Mouse (Mus musculus): ENCODE measurements around the gene Hoxa7.

Gene Hoxa7

DNA sequence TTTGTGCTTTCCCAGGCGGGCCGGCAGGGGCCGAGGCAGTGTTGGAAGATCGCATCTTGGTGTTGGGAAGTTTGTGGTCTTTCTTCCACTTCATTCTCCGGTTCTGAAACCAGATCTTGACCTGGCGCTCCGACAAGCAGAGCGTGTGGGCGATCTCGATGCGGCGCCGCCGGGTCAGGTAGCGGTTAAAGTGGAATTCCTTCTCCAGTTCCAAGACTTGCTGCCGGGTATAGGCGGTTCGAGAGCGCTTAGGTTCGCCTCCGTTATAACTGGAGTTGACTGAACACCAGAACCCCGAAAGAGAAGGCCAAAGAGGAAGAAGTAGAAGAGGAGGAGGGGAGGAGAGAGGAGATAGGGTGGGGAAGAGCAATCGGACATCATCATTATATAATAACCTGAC lies 31.2 kb downstream of the Hoxa7 start:
- no peak for DNase-seq

DNA sequence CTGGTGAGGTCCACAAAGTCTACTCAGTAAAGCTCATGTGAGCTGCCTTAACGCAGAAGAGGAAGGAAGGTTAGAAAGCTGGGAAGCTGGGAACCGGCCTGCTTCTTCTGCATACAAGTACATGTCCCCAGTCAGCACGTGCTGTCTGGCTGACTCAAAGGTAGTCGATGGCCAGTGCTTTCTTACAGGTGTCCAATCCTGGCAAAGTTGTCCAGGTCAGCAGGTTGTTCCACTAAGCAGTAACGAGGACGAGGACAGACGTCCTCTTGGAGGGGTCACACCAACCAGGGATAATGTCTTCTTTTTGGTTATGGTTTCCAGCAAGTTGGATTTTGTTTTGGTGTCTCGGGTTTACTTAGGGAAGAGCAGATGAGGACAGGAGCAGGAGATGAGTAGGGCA lies 31.7 kb downstream of the Hoxa7 start:
- no peak for DNase-seq

DNA sequence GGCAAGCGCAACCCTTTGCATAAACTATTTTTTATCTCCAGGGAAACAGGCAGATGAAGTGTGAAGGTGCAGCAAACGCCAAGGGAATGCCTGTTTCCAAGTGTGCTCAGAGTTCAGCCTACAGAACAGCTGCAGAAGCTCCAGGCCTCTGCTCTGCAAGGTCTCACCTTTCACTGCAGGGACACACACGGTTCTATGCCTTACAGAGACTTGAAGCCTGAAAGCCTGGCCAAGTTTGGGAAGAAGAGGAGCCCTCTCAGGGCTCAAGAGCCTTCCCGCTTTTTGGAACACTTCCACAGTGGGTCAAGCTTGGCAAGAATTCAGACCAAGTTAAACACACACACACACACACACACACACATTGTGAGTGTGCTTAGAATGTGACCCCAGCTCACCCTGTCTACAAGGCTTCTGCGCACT lies 32.5 kb downstream of the Hoxa7 start:
- no peak for DNase-seq

DNA sequence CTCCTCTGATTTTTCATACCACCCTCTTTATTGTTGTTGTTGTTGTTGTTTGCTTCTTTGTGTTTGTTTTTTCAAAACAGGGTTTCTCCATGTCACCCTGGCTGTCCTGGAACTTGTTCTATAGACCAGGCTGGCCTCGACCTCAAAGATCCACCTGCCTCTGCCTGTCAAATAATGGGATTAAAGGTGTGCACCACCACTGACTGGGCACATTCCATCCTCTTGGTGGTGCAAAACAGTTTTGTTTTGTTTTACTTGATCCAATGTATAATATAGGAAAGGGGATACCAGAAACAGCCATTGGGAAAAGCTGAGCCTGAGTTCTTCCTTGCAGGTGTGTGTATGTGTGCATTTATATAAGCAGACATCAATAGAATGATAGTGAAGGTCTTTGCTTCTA lies 35.2 kb downstream of the Hoxa7 start:
- no peak for DNase-seq

DNA sequence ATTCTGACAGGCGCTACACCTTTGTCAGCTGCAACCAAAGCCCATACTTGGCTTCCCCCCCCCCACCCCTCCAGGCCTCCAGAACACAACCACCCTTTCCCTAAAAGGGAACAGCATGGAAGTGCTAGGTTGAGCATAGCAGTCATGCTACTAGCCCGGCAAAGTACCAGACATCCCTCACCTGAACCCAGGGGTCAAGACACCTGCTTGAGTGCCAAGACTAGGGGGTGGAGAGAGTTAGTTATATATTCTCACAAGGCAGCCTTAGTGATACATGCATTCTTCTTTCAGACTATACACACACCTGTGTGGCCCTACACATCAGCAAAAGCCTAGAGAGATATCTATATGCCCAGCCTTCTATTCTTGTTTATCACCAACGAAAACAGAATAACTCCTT lies 35.8 kb downstream of the Hoxa7 start:
- no peak for DNase-seq

DNA sequence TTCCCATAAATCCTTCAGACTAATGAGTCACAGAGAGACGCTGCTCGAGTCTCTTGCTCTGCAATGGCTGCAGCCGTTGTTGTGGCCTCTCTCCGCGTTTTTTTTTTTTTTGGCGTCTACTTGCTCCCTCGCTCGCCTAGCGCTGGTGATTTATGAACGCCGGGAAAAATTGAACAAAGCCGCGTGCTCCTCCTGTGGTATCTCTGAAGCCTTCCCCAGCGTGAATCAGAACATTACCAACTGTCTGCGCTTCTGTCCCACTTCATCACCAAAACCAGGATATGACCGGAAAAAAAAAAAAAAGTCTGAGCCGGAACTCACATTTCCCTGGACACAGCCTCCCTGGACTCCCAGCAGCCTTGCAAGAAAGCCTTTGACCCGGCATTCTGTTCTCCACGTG lies 36.4 kb downstream of the Hoxa7 start:
- DNase-seq: no peak

DNA sequence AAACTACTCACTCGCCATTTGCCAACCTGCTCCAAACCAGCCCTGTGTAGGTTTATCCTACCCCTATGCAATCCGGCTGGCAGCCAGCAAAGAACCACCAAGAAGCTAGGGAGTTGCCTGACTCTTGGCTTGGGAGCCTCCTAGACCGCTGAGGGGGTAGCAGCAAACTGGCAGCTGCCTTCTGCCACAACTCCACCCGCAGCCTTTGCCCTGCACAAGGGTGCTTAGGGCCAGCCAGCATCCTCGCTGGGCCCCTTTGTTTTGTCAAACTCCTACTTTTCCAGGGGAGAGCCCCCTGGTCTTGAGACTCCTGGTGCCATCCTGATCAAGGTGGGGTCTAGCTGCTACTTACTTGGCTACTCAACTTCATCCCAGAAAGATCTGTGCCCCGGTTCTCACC lies 37.0 kb downstream of the Hoxa7 start:
- no peak for DNase-seq

DNA sequence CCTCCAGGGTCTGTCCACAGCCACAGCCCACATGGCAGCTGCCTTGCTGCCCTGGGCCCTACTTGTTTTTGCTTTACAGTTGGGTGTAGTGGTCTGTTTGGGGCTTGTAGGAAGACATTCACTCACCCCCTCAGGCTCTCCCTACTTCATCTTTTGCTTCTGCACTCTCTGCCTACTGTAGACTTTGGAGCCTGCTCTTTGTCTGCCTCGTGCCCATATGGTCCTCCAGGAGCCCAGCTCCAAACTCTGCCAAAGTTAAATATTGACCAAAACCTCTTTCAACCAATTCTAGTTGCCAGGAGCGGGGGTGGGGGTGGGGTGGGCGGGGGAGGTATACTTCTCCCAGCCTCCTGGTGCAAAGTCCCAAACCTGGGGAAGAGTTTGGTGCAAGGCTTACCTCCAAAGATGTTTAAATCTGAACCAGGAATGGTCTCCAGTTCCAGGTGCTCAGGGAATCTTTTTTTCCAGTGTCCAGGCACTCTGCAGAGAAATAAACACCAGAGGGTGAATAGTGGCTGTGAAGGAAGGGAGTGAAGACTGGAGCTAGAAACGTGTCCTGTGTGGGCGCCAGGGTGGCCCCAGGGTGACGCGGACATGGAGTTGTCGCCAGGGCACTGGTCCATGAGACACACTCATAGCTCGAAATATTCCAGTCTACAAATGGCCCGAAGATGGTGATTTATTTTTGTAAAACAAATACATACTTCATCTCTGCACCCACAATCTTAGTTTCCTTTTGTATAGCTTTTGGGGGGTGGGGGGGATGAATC lies 38.2 kb downstream of the Hoxa7 start:
- no peak for DNase-seq

DNA sequence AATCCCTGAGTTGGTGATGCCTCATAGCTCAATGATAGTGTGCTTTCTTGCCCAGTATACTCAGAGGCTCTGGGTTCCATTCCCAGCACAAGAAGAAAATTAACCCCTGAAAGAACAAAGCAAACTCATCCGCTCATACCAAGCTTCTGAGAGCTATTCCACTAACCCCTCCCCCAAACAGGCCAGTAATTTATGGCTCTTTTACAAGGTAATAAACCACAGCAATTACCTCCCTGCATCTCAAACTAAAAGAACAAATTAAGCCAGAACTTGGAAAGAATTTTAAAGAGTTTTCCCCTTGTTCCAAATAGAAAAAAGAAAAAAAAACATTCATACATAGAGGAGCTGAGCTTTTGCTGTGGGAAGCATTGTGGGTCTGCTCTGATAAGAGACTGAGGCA lies 38.9 kb downstream of the Hoxa7 start:
- DNase-seq: no peak

DNA sequence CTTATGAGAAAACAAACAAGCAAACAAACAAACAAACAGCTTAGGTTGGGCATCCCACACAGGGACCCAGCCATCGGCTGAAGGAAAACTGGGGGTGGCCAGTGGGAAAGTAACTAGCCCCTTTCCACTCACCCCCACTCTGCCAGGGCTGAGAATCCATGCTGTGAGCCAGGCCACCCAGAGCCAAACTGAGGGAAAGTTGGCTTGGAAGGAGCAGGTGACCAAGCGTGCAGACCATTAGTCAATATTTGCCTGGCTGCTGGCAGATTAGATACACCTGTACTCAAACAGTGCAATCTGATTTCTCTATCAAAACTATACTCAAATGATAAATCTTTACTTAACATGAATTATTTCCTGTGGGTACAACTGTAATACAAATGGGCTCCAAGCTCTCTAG lies 39.6 kb downstream of the Hoxa7 start:
- no peak for DNase-seq

DNA sequence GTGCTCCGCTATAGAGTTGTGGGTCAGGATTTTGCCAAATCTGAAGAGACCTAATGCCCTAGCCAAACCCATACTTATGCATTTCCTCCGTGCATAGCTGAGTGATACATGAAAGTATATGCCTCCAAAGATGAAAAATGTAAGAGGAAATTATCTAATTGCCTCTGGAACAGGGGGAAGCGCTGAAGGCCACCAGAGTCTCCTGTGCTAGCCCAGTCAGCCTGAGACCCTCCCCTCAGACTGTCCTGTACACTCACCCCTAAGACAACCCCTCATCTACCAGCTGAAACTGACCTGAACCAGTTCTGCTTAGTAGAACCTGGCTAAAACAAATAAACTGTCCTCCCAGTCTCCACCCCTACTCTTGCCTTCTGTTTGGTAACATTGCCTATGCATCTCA lies 40.9 kb downstream of the Hoxa7 start:
- no peak for DNase-seq

DNA sequence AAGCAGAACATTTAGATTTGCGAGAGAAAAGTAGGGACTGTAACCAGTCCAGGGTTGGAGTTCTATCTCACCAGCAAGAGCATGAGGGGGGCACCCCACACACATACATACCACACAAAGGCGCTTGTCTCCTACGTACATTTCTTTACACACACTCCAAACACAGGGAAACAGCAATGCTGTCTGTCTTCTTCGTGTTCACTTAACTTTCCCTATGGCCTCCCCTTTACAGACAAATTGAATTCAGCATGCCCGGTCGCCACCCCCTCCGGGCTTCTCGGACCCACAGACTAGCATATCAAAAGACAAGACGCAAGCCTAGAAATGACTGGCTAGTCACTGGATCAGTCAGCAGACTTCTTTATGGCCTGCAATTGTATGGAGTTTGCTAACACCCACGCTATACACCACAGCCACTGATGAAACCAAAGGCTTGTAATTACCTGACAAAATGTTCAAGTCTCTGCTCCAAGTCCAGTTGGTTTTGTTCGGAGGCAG lies 41.4 kb downstream of the Hoxa7 start:
- DNase-seq: no peak

DNA sequence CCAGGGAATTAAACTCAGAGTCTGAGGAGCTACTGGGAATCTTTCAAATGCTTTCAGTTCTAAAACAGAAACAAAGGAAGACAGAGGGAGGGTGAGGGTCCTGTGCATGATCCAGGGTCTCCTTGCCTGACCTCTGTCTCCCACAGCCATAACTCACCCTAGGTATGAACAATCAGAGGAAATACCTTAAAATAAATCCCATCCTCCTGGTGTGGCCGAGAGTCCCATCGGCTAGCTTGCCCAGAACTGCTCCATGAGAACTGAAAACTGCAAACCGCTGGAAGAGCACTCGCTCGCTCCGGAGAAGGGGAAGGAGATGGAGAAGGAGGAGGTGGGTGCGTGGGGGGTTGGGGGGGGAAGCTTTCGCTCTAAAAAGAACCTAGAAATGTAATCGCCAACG lies 42.0 kb downstream of the Hoxa7 start:
- DNase-seq: no peak

DNA sequence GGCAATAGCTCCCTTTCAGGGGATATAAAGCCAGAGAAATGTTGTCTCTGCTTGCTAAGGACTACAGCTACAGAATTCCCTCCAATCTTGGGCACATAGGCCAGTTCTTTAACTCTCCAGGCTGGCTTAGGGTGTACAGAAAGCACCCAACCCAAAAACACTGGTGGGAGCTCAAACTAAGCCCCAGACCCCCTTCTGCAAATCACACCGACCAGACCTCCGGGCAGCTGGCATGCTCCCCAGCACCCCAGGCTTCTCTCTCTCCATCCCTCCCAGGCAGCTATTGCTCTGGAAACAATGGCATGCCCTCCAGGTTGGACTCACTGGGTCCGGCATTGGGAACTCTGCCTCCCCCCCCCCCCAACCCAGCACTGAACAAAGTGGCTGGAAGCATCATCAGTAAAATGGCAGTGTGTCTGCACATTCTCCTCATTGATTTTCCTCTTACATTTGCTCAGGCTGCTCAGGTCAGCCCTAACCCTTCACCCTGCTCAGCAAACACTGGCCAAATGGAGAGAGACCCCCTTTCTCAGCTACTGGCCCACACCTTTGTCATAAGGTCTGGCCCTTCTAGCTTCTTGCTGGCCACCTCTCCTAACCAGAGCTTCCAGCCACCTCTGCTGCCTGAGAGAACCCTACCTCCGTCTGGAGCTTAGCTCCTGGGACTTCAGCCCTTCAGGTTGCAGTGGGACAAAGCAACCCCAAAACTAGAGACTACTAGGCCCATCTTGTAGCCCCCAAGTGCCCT lies 42.6 kb downstream of the Hoxa7 start:
- no peak for DNase-seq

DNA sequence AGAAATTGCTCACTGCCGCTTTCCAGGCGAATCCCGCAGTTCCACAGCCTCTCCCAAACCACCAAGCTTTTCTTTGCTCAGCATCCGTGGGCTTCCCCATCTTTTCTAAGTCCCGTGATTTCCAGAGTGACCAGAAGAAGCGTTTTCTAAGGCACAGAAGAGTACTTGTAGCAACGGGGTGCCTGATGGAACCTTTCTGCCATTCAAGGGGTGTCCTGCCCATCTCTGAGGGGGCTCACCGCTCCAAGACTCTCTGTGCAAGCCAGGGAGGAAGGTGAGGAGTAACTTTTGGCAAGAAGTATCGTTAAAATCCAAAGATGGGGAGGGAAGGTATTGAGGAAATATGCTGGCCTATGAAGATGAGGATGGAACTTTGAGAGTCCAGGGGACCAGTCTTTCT lies 43.8 kb downstream of the Hoxa7 start:
- no peak for DNase-seq

DNA sequence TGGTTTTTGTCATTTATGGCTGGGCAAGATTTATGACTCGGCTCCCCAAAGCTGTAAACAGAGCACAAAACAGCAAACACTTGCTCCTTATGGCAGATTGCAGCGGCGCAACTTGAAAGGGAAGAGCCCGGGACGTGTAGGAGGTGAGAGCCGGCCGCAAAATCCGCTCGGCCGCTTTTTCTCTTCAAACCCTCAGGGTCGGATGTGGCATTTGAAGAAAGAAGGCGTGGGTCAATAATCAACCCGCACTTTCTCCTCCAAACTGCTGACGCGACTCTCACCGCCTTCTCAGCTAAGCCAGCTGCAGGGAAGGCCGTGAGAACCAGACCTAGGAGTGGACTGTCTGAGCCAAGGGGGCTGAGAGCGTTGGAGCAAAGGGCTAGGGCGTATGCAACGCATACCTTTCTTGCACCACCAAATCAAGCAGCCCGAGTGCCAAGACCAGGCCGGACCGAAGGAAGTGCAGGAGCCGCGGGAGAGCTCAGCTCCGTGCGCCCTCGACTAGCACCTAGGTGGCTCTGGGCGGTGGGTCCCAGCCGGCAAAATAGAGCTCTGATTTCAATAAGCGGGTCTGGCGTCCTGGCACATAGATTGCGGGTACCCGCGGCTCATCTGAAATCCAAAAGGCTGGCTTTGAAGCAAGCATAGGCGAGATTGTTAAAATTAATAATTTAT lies 44.5 kb downstream of the Hoxa7 start, which contains the start of gene 5730596B20Rik:
Gene 5730596B20Rik (plus strand): TSS at position 438 of the 675 bp plus-strand sequence.
- DNase-seq: no peak

DNA sequence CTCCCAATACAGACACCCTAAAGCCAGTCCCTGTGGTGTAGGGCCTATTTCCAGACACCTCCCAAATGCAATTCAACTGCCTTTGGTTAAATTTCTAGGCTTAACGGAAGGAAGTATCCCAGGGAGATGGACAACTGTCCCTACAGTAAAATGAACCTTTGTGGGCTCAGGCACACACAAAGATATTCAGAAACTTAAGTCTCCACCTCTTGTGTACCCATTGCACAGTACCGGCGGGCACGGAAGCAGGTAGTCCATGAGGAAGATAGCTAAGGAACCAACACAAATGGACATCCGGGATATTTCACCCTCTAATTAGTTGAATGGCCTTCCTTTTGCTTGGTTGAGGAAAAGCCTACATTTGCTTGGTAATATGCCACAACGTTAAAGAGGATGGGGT lies 45.3 kb downstream of the Hoxa7 start:
- no peak for DNase-seq

DNA sequence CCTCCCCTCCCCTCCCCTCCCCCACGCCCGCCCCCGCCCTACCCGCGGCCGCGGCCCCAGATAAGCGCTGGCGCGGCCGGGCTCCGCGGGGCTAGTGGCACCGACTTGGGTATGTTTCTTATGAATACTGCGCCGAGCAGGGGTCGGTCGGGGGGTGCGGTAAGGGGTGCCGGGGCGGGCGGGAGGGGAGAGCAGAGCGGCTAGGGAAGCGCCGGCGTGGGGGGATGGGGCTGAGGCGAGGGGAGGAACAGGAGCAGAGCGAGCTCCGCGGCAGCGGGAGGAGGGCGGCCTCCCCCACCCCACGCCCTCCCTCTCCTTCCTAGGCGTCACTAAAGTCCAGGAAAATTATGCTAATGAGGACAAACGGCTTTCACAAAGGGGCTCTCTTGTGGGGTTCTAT lies 45.8 kb downstream of the Hoxa7 start:
- DNase-seq: no peak

DNA sequence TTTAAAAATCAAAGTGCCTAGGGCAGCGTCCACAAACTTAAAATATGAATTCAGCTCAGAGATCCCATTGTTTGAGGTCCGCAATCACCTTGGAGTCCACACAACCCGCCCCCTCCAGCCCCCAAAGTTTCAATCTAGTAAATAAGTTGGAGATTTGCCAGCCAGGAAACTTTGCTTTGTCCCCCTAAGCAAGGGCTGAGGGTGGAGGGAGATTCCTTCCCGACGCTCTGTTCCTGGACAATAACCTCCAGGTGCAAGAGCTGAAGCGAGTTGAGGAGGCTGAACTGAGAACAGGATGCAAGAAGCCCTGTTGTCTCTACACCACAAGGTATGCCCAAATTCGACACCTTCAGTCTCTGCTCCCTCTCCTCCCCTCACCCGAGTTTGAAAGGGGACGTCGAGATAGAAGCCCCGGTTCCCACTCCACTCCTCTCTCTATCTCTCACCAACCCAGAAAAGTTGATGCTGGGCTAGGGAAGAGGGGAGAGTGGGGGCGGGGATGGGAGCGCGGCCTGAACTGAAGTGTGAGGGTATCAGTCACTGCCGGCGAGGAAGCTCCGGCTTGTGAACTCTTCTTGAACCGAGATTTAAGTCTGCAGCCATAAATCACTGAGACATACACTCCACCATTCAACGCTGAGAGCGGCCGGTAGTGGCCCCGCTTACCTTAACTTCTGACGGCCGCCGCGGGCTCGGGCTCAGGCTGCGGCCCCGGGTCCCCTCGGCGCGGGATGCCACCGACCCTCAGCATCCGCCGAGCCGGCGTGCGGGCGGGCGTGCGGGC lies 46.5 kb downstream of the Hoxa7 start:
- no peak for DNase-seq

DNA sequence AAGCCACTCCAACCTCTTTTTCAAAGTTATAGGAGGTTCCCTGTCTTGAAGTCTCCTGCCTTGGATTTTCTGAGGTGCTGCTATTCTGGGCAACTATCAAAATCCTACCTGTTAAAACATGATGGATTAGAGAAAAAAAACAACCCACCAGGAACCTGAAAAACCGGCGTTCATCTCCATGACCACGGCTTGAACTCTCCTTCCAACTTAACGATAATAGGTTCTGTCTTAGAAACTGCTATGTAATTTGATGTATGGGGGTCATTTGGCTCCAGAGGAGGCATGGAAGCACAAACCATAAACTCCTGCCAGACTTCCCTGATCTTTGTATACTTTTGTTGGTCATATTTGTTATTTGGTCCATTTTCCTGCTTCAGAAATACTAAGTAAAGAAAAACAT lies 48.0 kb downstream of the Hoxa7 start:
- no peak for DNase-seq

DNA sequence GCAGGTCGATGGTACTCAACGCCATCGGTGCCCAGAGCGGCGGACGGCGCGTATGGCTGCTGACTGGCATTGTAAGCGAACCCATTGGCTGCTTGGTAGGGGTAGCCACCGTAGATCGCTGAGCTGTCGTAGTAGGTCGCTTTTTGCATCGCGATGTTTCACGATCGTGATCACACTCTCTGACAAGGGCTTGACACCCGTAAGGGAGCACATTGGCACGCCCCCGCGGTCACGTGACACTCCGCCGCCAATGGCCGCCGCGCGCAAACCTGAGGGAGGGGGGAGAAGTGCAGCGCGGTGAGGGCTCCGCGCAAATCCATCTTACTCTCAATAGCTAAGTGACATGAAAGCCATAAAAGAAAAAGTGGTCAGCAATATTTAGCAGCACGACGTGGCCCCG lies 49.2 kb downstream of the Hoxa7 start:
- DNase-seq: no peak

DNA sequence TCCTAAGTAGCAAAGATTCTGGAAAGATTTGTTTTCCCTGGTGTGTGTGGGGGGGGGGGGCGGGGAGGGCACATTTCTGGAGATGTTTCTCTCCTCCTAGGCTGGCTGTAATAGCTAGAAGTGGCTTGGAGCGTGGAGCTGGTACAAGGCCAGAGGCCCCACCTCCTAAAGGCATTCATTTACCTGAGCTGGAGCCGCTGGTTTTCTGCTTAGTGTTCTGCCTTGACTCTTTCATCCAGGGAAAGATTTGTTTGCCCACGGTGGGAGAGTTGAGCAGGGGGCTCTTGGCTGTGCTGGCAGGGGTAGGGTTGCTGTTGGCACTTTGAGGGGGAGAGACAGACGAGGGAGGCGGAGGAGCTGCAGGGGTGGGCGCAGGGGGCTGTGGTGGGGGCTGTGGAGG lies 49.7 kb downstream of the Hoxa7 start:
- no peak for DNase-seq

DNA sequence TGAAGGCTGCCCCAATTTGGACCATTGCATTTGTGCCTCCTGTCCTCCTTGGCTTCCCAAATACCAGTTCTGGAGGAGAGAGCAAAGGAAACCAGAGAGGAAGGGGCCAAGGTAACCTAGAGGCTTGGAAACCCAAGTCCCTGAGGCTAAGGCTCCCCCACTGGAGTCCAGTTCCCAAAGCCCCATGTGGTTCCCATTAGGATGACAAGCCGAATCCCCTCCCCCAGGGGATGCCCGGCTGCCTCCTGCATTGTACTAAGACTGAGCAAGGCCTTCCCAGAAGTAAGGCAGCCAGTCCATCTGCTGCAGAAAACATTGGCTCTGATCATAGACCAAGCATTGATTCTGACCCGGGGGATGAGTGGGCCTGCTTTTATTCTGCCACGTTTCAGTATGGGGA lies 50.3 kb downstream of the Hoxa7 start:
- DNase-seq: no peak
